Mouse (Mus musculus) neutrophil, adult 5-6 weeks (primary cell): ENCODE data around the gene Cacna1f. TPM values are rescaled to one million over a fixed set of nuclear protein-coding genes. Genes with fewer than 3 reads are reported as not detected.

ENCODE experiments used
- ATAC-seq: fragments of 151-379, 151-347 bp; 2 replicates; pipeline ENCODE4 v1.8.0; 2017; ENCODE audit warnings: mild to moderate bottlenecking, moderate TSS enrichment; ENCODE audit not compliant: insufficient number of reproducible peaks, poor library complexity, low FRiP score, severe bottlenecking; ENCODE audit errors: extremely low read depth
- total RNA-seq: library from RNA; stranded (forward); fragments of 200-1000 nt; gene quantifications from 2 replicates; pipeline ENCODE4 v1.2.3, GENCODE M21; 2017

The Cacna1f gene
- total RNA-seq, 1 experiment from 2014 or later, result not detected

- peak; percentile 66 for ATAC-seq
Observed at GRCm38 (mm10) chrX:7670390-7670881, 63.6 kb downstream of the Cacna1f start.

- ATAC-seq, result no peak
Observed at GRCm38 (mm10) chrX:7670921-7671623, 64.2 kb downstream of the Cacna1f start, which contains the start of gene Plp2. TSS of gene Plp2 (minus strand) at chrX:7671390.

- ATAC-seq, result no peak
Observed at GRCm38 (mm10) chrX:7672739-7673138, 65.9 kb downstream of the Cacna1f start.

- ATAC-seq, result peak; percentile 77
Observed at GRCm38 (mm10) chrX:7673578-7674281, 66.8 kb downstream of the Cacna1f start.

GRCm38 (mm10) chrX:7674284-7675000 lies 67.6 kb downstream of the Cacna1f start:
- no peak for ATAC-seq

- ATAC-seq, result no peak
Observed at GRCm38 (mm10) chrX:7675001-7675380, 68.1 kb downstream of the Cacna1f start.

- no peak for ATAC-seq
Observed at GRCm38 (mm10) chrX:7678986-7679385, 72.1 kb downstream of the Cacna1f start.

GRCm38 (mm10) chrX:7679405-7680056 lies 72.6 kb downstream of the Cacna1f start:
- peak; percentile 98 for ATAC-seq

- no peak for ATAC-seq
Observed at GRCm38 (mm10) chrX:7680057-7680412, 73.2 kb downstream of the Cacna1f start.

- ATAC-seq, result no peak
Observed at GRCm38 (mm10) chrX:7680864-7681263, 74.0 kb downstream of the Cacna1f start, which contains the start of gene Magix. TSS of gene Magix (minus strand) at chrX:7681251.

Other genes with a start within 250 kb of the Cacna1f start
- 0.12 and 0.25 TPM in 2 replicates for gene Usp27x, start 231.3 kb upstream of the Cacna1f start, total RNA-seq
- gene Foxp3, start 33.4 kb upstream of the Cacna1f start, total RNA-seq, result 0.61 and 1.5 TPM in 2 replicates
- 2.1 and 2.6 TPM in 2 replicates for gene Ppp1r3f, start 32.8 kb upstream of the Cacna1f start, total RNA-seq
- gene Ccdc22, start 1.6 kb upstream of the Cacna1f start, total RNA-seq, result 11.5 and 17.5 TPM in 2 replicates
- gene Syp, start 31.4 kb downstream of the Cacna1f start, total RNA-seq, result 0.93 and 1.8 TPM in 2 replicates
- gene Prickle3, start 50.2 kb downstream of the Cacna1f start, total RNA-seq, result 37.0 and 40.0 TPM in 2 replicates
- 137 and 138 TPM in 2 replicates for gene Plp2, start 64.3 kb downstream of the Cacna1f start, total RNA-seq
- 1.4 TPM in 1 of 2 replicates, not detected in the other for gene Magix, start 74.2 kb downstream of the Cacna1f start, total RNA-seq
- gene Gpkow, start 90.0 kb downstream of the Cacna1f start, total RNA-seq, result 67.2 and 69.5 TPM in 2 replicates
- 80.8 and 86.0 TPM in 2 replicates for gene Wdr45, start 107.2 kb downstream of the Cacna1f start, total RNA-seq
- 3.0 TPM in 1 of 2 replicates, not detected in the other for gene Gm45208, start 115.2 kb downstream of the Cacna1f start, total RNA-seq
- 4.4 and 7.1 TPM in 2 replicates for gene Praf2, start 121.4 kb downstream of the Cacna1f start, total RNA-seq
- 2.7 TPM in 1 of 2 replicates, not detected in the other for gene Ccdc120, start 143.8 kb downstream of the Cacna1f start, total RNA-seq
- gene Tfe3, start 155.5 kb downstream of the Cacna1f start, total RNA-seq, result 30.7 and 40.0 TPM in 2 replicates
- gene Gripap1, start 182.7 kb downstream of the Cacna1f start, total RNA-seq, result 261 and 293 TPM in 2 replicates
- 2.2 and 2.6 TPM in 2 replicates for gene Kcnd1, start 215.2 kb downstream of the Cacna1f start, total RNA-seq
- 200 and 206 TPM in 2 replicates for gene Otud5, start 234.3 kb downstream of the Cacna1f start, total RNA-seq